Mouse (Mus musculus): Measurements from ENCODE around the gene Olfr1378. TPM values are rescaled to one million over a fixed set of nuclear protein-coding genes. Genes with fewer than 3 reads are reported as not detected.

Gene Olfr1378
- total RNA-seq, 1 experiment from 2014 or later, result not detected

Other genes starting within 250 kb of the Olfr1378 start
- 0.19 to 0.97 TPM (median 0.85 TPM) in 3 replicates for gene Zfp354c, start 138.8 kb upstream of the Olfr1378 start, total RNA-seq (2017)
- not detected in 3 replicates for gene Zfp879, start 125.0 kb upstream of the Olfr1378 start, total RNA-seq (2017)
- 0.38 TPM in 1 of 3 replicates, not detected in the others for gene Grm6, start 115.8 kb upstream of the Olfr1378 start, total RNA-seq (2017)
- gene Zfp454, start 78.9 kb upstream of the Olfr1378 start, total RNA-seq (2017), result not detected in 3 replicates
- gene Zfp2, start 50.4 kb upstream of the Olfr1378 start, total RNA-seq (2017), result 0.11 TPM in 1 of 3 replicates, not detected in the others
- gene Zfp354b, start 34.9 kb upstream of the Olfr1378 start, total RNA-seq (2017), result not detected in 3 replicates
- gene 4933414I15Rik, start 22.8 kb upstream of the Olfr1378 start, total RNA-seq (2017), result not detected in 3 replicates
- not detected in 3 replicates for gene Prop1, start 12.8 kb upstream of the Olfr1378 start, total RNA-seq (2017)
- gene Olfr1377, start 15.4 kb downstream of the Olfr1378 start, total RNA-seq (2017), result not detected in 3 replicates
- gene Olfr51, start 37.1 kb downstream of the Olfr1378 start, total RNA-seq (2017), result not detected in 3 replicates
- not detected in 3 replicates for gene Olfr54, start 47.7 kb downstream of the Olfr1378 start, total RNA-seq (2017)
- not detected in 3 replicates for gene Olfr1375, start 81.6 kb downstream of the Olfr1378 start, total RNA-seq (2017)
- not detected in 3 replicates for gene Zfp354a, start 92.7 kb downstream of the Olfr1378 start, total RNA-seq (2017)

All from monocyte, adult 5-6 weeks (primary cell).